Mouse (Mus musculus) CH12.LX (cell line): ENCODE data around the gene Tmsb4x. TPM values are rescaled to one million over a fixed set of nuclear protein-coding genes. Genes with fewer than 3 reads are reported as not detected.
A peak's percentile ranks its signal among the peaks of the same experiment; 100 is the strongest.

Experiments
- DNase-seq: peaks from one replicate; pipeline ENCODE4 v3.0.0-alpha.2; 2013; ENCODE audit errors: extremely low read depth
- H3K27ac ChIP-seq: 2 replicates; pipeline ENCODE4 v1.5.1; 2012; ENCODE audit warnings: low read depth, mild to moderate bottlenecking, control low read depth, moderate library complexity; ENCODE audit not compliant: insufficient read depth
- H3K27me3 ChIP-seq: replicated peaks from 2 replicates; pipeline ENCODE3; 2012; ENCODE audit warnings: inconsistent platforms
- H3K36me3 ChIP-seq, 2 experiments: replicated peaks in 1 of 2; 2 replicates each; pipeline versions ENCODE3 to v1.6.1; 2012; ENCODE audit warnings: inconsistent platforms in 1 of 2, low read length in 1 of 2, mild to moderate bottlenecking in 1 of 2, mixed read lengths in 1 of 2, moderate library complexity in 1 of 2; ENCODE audit not compliant: control insufficient read depth in 1 of 2, insufficient read depth in 1 of 2
- H3K4me1 ChIP-seq, 2 experiments: 2 replicates each; pipeline ENCODE4 v1.6.1; 2012; ENCODE audit warnings: inconsistent platforms in 1 of 2, moderate library complexity in 1 of 2; ENCODE audit not compliant: insufficient read depth in 2 of 2, control insufficient read depth in 1 of 2
- H3K4me2 ChIP-seq: 2 replicates; pipeline ENCODE4 v1.6.1; 2012; ENCODE audit warnings: low read depth, mild to moderate bottlenecking, control low read depth; ENCODE audit not compliant: poor library complexity, insufficient read depth, severe bottlenecking
- H3K4me3 ChIP-seq, 3 experiments: fragments of 150-350 bp in 1 of 3; sonication (generic) in 1 of 3; replicated peaks in 1 of 3; 2 replicates each; pipeline versions ENCODE3 to v1.5.1; 2011 to 2012; ENCODE audit warnings: low read depth in 2 of 3, low read length in 2 of 3, mild to moderate bottlenecking in 2 of 3, moderate library complexity in 2 of 3, control low read depth in 1 of 3, improper control_type of control experiment in 1 of 3, inconsistent platforms in 1 of 3, mixed read lengths in 1 of 3; ENCODE audit not compliant: poor library complexity in 1 of 3
- H3K79me2 ChIP-seq: replicated peaks from 2 replicates; pipeline ENCODE4 v1.6.1; 2012; ENCODE audit warnings: mild to moderate bottlenecking, moderate library complexity; ENCODE audit not compliant: control insufficient read depth, poor library complexity, insufficient read depth, severe bottlenecking; ENCODE audit errors: extremely low read depth
- H3K9ac ChIP-seq: 2 replicates; pipeline ENCODE4 v1.6.1; 2012; ENCODE audit warnings: low read depth, mild to moderate bottlenecking, control low read depth, moderate library complexity; ENCODE audit not compliant: insufficient read depth
- H3K9me3 ChIP-seq: replicated peaks from 2 replicates; pipeline ENCODE3; 2012; ENCODE audit warnings: low read length, inconsistent platforms, mixed read lengths
- BHLHE40 ChIP-seq: IDR thresholded peaks from 2 replicates; pipeline ENCODE4 v1.6.1; 2011; ENCODE audit warnings: mild to moderate bottlenecking, low read depth, low read length, improper control_type of control experiment
- CHD1 ChIP-seq: IDR thresholded peaks from 2 replicates; pipeline ENCODE4 v1.6.1; 2012; ENCODE audit warnings: low read depth, low read length, improper control_type of control experiment, inconsistent platforms
- CTCF ChIP-seq, 2 experiments: IDR thresholded peaks in 1 of 2; conservative IDR thresholded peaks in 1 of 2; 2 replicates each; pipeline ENCODE4 v1.5.1; 2011 to 2012; ENCODE audit warnings: low read depth in 2 of 2, low read length in 2 of 2, improper control_type of control experiment in 1 of 2, inconsistent platforms in 1 of 2, mild to moderate bottlenecking in 1 of 2, moderate library complexity in 1 of 2
- E2F4 ChIP-seq: IDR thresholded peaks from 2 replicates; pipeline ENCODE4 v1.6.1; 2011; ENCODE audit warnings: low read depth, low read length, improper control_type of control experiment; ENCODE audit not compliant: insufficient replicate concordance
- ELF1 ChIP-seq: IDR thresholded peaks from 2 replicates; pipeline ENCODE4 v1.6.1; 2014; ENCODE audit warnings: low read depth, mild to moderate bottlenecking, inconsistent platforms, low read length, improper control_type of control experiment
- EP300 ChIP-seq: IDR thresholded peaks from 2 replicates; pipeline ENCODE4 v1.6.1; 2011; ENCODE audit warnings: low read length, improper control_type of control experiment
- ETS1 ChIP-seq: conservative IDR thresholded peaks from 2 replicates; pipeline ENCODE4 v1.6.1; 2012; ENCODE audit warnings: low read depth, mild to moderate bottlenecking, inconsistent platforms, low read length, improper control_type of control experiment, moderate library complexity
- GABPA ChIP-seq: IDR thresholded peaks from 2 replicates; pipeline ENCODE4 v1.6.1; 2012; ENCODE audit warnings: low read depth, low read length, improper control_type of control experiment, inconsistent platforms; ENCODE audit not compliant: insufficient replicate concordance
- HCFC1 ChIP-seq: IDR thresholded peaks from 2 replicates; pipeline ENCODE4 v1.6.1; 2012; ENCODE audit warnings: low read depth, mild to moderate bottlenecking, inconsistent platforms, low read length, improper control_type of control experiment
- IRF4 ChIP-seq: IDR thresholded peaks from 2 replicates; pipeline ENCODE4 v1.6.1; 2014; ENCODE audit warnings: low read depth, mild to moderate bottlenecking, inconsistent platforms, low read length, improper control_type of control experiment
- JUN ChIP-seq: IDR thresholded peaks from 2 replicates; pipeline ENCODE4 v1.6.1; 2011; ENCODE audit warnings: low read depth, mild to moderate bottlenecking, low read length, improper control_type of control experiment, moderate library complexity; ENCODE audit not compliant: insufficient read depth
- JUND ChIP-seq: conservative IDR thresholded peaks from 2 replicates; pipeline ENCODE4 v1.6.1; 2011; ENCODE audit warnings: low read depth, low read length, improper control_type of control experiment
- KAT2A ChIP-seq: IDR thresholded peaks from 2 replicates; pipeline ENCODE4 v1.6.1; 2012; ENCODE audit warnings: low read length, improper control_type of control experiment, inconsistent platforms; ENCODE audit not compliant: insufficient replicate concordance
- MAZ ChIP-seq: IDR thresholded peaks from 2 replicates; pipeline ENCODE4 v1.6.1; 2012; ENCODE audit warnings: low read depth, mild to moderate bottlenecking, inconsistent platforms, low read length, improper control_type of control experiment, moderate library complexity
- MXI1 ChIP-seq: IDR thresholded peaks from 2 replicates; pipeline ENCODE4 v1.6.1; 2011; ENCODE audit warnings: mild to moderate bottlenecking, low read depth, low read length, improper control_type of control experiment
- NELFE ChIP-seq: IDR thresholded peaks from 2 replicates; pipeline ENCODE4 v1.6.1; 2011; ENCODE audit warnings: low read depth, low read length, improper control_type of control experiment
- PAX5 ChIP-seq: IDR thresholded peaks from 2 replicates; pipeline ENCODE4 v1.6.1; 2012; ENCODE audit warnings: low read length, inconsistent platforms, mixed read lengths
- POLR2A ChIP-seq: IDR thresholded peaks from 2 replicates; pipeline ENCODE4 v1.6.1; 2011; ENCODE audit warnings: low read depth, mild to moderate bottlenecking, improper control_type of control experiment, low read length
- POLR2AphosphoS2 ChIP-seq: IDR thresholded peaks from 2 replicates; pipeline ENCODE4 v1.6.1; 2011; ENCODE audit warnings: low read depth, low read length, improper control_type of control experiment
- RAD21 ChIP-seq: IDR thresholded peaks from 2 replicates; pipeline ENCODE4 v1.6.1; 2011; ENCODE audit warnings: low read depth, mild to moderate bottlenecking, low read length, improper control_type of control experiment, moderate library complexity
- RCOR1 ChIP-seq: conservative IDR thresholded peaks from 2 replicates; pipeline ENCODE4 v1.6.1; 2012; ENCODE audit warnings: low read depth, mild to moderate bottlenecking, inconsistent platforms, low read length, improper control_type of control experiment
- SIN3A ChIP-seq: IDR thresholded peaks from 2 replicates; pipeline ENCODE4 v1.6.1; 2012; ENCODE audit warnings: low read length, improper control_type of control experiment, inconsistent platforms
- SMC3 ChIP-seq: IDR thresholded peaks from 2 replicates; pipeline ENCODE4 v1.6.1; 2011; ENCODE audit warnings: low read depth, low read length, improper control_type of control experiment
- TBP ChIP-seq: conservative IDR thresholded peaks from 2 replicates; pipeline ENCODE4 v1.6.1; 2011; ENCODE audit warnings: low read depth, low read length, improper control_type of control experiment
- UBTF ChIP-seq: IDR thresholded peaks from 2 replicates; pipeline ENCODE4 v1.6.1; 2012; ENCODE audit warnings: low read depth, mild to moderate bottlenecking, inconsistent platforms, low read length, improper control_type of control experiment, moderate library complexity
- USF1 ChIP-seq: IDR thresholded peaks from 2 replicates; pipeline ENCODE4 v1.6.1; 2014; ENCODE audit warnings: low read depth, mild to moderate bottlenecking, inconsistent platforms, low read length, improper control_type of control experiment
- USF2 ChIP-seq: conservative IDR thresholded peaks from 2 replicates; pipeline ENCODE4 v1.6.1; 2011; ENCODE audit warnings: low read depth, low read length, improper control_type of control experiment
- ZC3H11A ChIP-seq: IDR thresholded peaks from 2 replicates; pipeline ENCODE4 v1.6.1; 2012; ENCODE audit warnings: low read depth, mild to moderate bottlenecking, inconsistent platforms, low read length, improper control_type of control experiment
- ZKSCAN1 ChIP-seq: IDR thresholded peaks from 2 replicates; pipeline ENCODE4 v1.6.1; 2012; ENCODE audit warnings: low read depth, inconsistent platforms, low read length, improper control_type of control experiment, borderline replicate concordance
- ZMIZ1 ChIP-seq: IDR thresholded peaks from 2 replicates; pipeline ENCODE4 v1.6.1; 2012; ENCODE audit warnings: low read depth, mild to moderate bottlenecking, inconsistent platforms, low read length, improper control_type of control experiment
- ZNF384 ChIP-seq: IDR thresholded peaks from 2 replicates; pipeline ENCODE4 v1.6.1; 2012; ENCODE audit warnings: low read depth, low read length, improper control_type of control experiment, inconsistent platforms
- dilution Hi-C: fragments of 300-500 bp; cut with MboI; formaldehyde crosslinking; loops from 2 replicates; pipeline ENCODE4 v1.14.3; 2020; ENCODE audit warnings: low sequenced_read_pairs; ENCODE audit not compliant: extremely low pct_unique_long_range_greater_than_20kb, extremely low pct_ligation_motif_present
- in situ Hi-C: fragments of 300-500 bp; cut with MboI; formaldehyde crosslinking; loops from 3 replicates; pipeline ENCODE4 v1.14.3; 2019; ENCODE audit warnings: low sequenced_read_pairs, low pct_ligation_motif_present, low pct_unique_long_range_greater_than_20kb, mixed read lengths
- polyA plus RNA-seq: library from polyadenylated mRNA; unstranded; fragments of >175 nt; gene quantifications from 2 replicates; pipeline ENCODE4 v1.2.1, GENCODE M21; 2012; ENCODE audit warnings: low read depth; ENCODE audit not compliant: insufficient read length
- total RNA-seq, 2 experiments: library from RNA; depleted of rRNA; stranded (reverse); fragments of 300-350 nt in 1 of 2; fragments of >200 nt in 1 of 2; gene quantifications; 2 replicates each; pipeline ENCODE4 v1.2.3; 2012 to 2014

Gene Tmsb4x
- total and polyA plus RNA-seq, 3 experiments, result 1,828 to 6,726 (median 2,307) TPM

DNA sequence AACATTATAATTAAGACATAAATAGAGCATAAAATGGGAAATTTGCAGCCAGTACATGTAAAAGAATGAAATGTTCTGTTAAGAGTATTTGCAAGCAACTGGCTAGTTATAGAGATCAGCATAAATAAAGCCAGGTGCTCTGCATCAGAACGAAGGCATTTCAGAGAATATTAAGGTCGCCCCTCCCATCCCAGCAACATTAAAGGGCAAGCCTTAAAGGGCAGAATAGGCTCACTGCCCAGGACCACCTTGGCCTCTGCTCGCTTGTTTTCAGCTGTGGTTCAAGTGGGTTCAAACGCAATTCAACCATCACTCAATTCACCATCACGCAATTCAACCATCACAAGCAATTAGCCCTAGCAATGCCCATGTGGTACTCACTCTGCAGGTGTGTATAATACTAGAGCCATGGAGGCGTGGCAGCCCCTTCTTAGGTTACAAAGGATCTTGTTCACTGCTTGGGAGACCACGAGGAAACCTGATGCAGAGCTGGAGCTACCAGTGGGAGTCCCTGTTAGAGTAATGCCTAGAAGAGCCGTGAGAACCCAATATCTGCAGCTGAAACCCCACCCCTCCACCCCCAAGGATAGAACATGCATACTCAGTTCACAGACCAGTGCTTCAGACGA lies 30.3 kb upstream of the Tmsb4x start:
- Histone ChIP-seq H3K79me2 (no peaks in the 10 kb centered on the region), H3K4me3 (no peak overlapping the region), H3K9ac (no peak overlapping the region), H3K36me3 (no peaks in the 10 kb centered on the region), H3K27me3 (no peaks in the 10 kb centered on the region), H3K4me2 (no peak overlapping the region), H3K27ac (no peak overlapping the region), H3K9me3 (no peaks in the 10 kb centered on the region)
- no peak for DNase-seq
- in situ Hi-C loops, result loop anchor here (10.0 to 25.0 kb wide), 3 partner anchors 427 to 1052 kb away; no protein-coding TSS in a partner anchor
- TF ChIP-seq CHD1 (no peak), BHLHE40 (no peak), TBP (no peak), E2F4 (no peak)
- TF ChIP-seq, all 38 proteins: peak for 0
- H3K4me1 ChIP-seq, result no peaks in the 10 kb centered on the region
- dilution Hi-C loops, result no loop called here

DNA sequence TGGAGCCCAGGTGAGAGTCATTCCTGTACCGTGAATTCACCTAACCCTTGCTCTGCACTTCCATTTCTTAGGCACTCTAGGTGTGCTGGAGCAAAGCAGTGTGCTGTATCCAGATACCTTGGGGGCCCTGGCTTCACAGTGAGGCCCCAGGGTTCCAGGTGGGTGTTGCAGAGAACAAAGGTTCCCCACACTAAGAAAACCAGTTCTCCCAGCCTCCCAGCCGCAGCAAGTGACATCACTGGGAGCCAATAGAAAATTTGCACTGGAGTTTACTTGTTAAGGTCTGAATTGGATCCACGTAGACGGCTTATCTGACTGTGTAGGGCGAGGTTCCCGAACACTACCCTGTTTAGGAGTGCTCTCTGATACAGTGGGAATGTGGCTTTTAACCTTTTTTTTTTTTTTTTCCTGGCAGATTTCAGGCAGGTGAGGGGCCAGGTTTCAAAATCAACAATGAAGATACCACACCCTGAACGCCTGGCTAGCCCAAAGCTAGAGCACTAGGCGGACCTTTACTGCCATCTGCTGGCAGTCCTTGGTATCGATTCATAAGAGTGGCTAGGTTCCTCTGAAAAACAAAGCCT lies 24.1 kb upstream of the Tmsb4x start:
- H3K4me2 ChIP-seq, result peak overlapping the region; percentile 50
- in situ Hi-C loops (loop anchor here (10.0 to 25.0 kb wide), 3 partner anchors 421 to 1046 kb away; no protein-coding TSS in a partner anchor), dilution Hi-C loops (no loop called here)
- no peaks in the 10 kb centered on the region for H3K79me2 ChIP-seq
- no peak overlapping the region for H3K9ac ChIP-seq
- no peak overlapping the region for H3K4me3 ChIP-seq
- no peaks in the 10 kb centered on the region for H3K9me3 ChIP-seq
- DNase-seq, result peak; percentile 74
- peak overlapping the region; percentile 24 for H3K27ac ChIP-seq
- no peaks in the 10 kb centered on the region for H3K27me3 ChIP-seq
- H3K4me1 ChIP-seq, result peaks cover 15 to 35% of the 10 kb centered on the region in 2 experiments
- H3K36me3 ChIP-seq, result no peaks in the 10 kb centered on the region
- TF ChIP-seq USF1, result no peak
- TF ChIP-seq BHLHE40, result no peak; the same call in 1 of the 2 replicates
- no peak for TF ChIP-seq JUND
- peak; percentile 29 to 80; a peak in 2 of 4 replicates for TF ChIP-seq CTCF (conservative IDR thresholded peaks at IDR 0.05 in 1 of 2, IDR thresholded peaks at IDR 0.05 in 1 of 2; ENCODE audit: low read depth in 2 of 2, low read length in 2 of 2)
- TF ChIP-seq PAX5, result no peak
- TF ChIP-seq HCFC1, result no peak
- TF ChIP-seq RCOR1, result no peak
- TF ChIP-seq SMC3, result peak; percentile 85
- TF ChIP-seq USF2, result no peak
- TF ChIP-seq UBTF, result no peak
- TF ChIP-seq NELFE, result no peak
- TF ChIP-seq EP300, result no peak
- TF ChIP-seq POLR2A, result no peak
- TF ChIP-seq ZC3H11A, result peak; percentile 78
- no peak for TF ChIP-seq IRF4
- no peak for TF ChIP-seq E2F4
- no peak for TF ChIP-seq JUN
- TF ChIP-seq POLR2AphosphoS2, result no peak
- no peak for TF ChIP-seq ZMIZ1
- TF ChIP-seq ZKSCAN1, result no peak
- TF ChIP-seq MAZ, result no peak
- TF ChIP-seq ELF1, result no peak
- TF ChIP-seq ZNF384, result peak; percentile 82
- TF ChIP-seq GABPA, result no peak
- TF ChIP-seq SIN3A, result no peak
- no peak for TF ChIP-seq KAT2A
- no peak for TF ChIP-seq MXI1
- TF ChIP-seq ETS1, result no peak
- no peak for TF ChIP-seq TBP
- no peak for TF ChIP-seq CHD1
- TF ChIP-seq RAD21, result peak; percentile 93
